Mouse (Mus musculus) hindbrain, embryonic 14.5 days (tissue): ENCODE measurements around the gene F2r. TPM values are rescaled to one million over a fixed set of nuclear protein-coding genes. Genes with fewer than 3 reads are reported as not detected.

Experiments
- ATAC-seq: fragments of 200-750 bp; cut with Nextera tagmentation; 2 replicates; pipeline ENCODE4 v1.8.0; 2017; ENCODE audit warnings: moderate number of reproducible peaks, mild to moderate bottlenecking, moderate TSS enrichment, moderate library complexity; ENCODE audit not compliant: low FRiP score
- DNase-seq: peaks from one replicate; pipeline ENCODE4 v3.0.0-alpha.2; 2015; ENCODE audit warnings: low spot score
- H3K27ac ChIP-seq: fragments of 300-500 bp; sonication (generic); 2 replicates; pipeline ENCODE4 v1.5.1; 2014; ENCODE audit warnings: mild to moderate bottlenecking, moderate library complexity
- H3K27me3 ChIP-seq: fragments of 300-500 bp; sonication (generic); 2 replicates; pipeline ENCODE4 v1.6.1; 2014; ENCODE audit warnings: mild to moderate bottlenecking, low read length, mixed read lengths; ENCODE audit not compliant: control insufficient read depth, insufficient read depth
- H3K36me3 ChIP-seq: fragments of 300-500 bp; sonication (generic); replicated peaks from 2 replicates; pipeline ENCODE4 v1.6.1; 2014; ENCODE audit not compliant: control insufficient read depth, insufficient read depth
- H3K4me1 ChIP-seq: fragments of 300-500 bp; sonication (generic); replicated peaks from 2 replicates; pipeline ENCODE4 v1.6.1; 2014; ENCODE audit warnings: antibody characterized with exemption, low read length, mixed read lengths; ENCODE audit not compliant: control insufficient read depth, insufficient read depth
- H3K4me2 ChIP-seq: fragments of 300-500 bp; sonication (generic); replicated peaks from 2 replicates; pipeline ENCODE4 v1.6.1; 2014; ENCODE audit warnings: mild to moderate bottlenecking, moderate library complexity
- H3K4me3 ChIP-seq: fragments of 300-500 bp; sonication (generic); replicated peaks from 2 replicates; pipeline ENCODE4 v1.5.1; 2014; ENCODE audit warnings: mild to moderate bottlenecking, low read length
- H3K9ac ChIP-seq: fragments of 300-500 bp; sonication (generic); 2 replicates; pipeline ENCODE4 v1.6.1; 2014
- H3K9me3 ChIP-seq: fragments of 300-500 bp; sonication (generic); 2 replicates; pipeline ENCODE4 v1.6.1; 2016; ENCODE audit warnings: low read length; ENCODE audit not compliant: control insufficient read depth
- WGBS: fragments of 180-500 bp; shearing (Covaris S2); extraction: QIAGEN DNeasy Blood & Tissue Kit; methylation state at CpG from one replicate; pipeline ENCODE4 v1.1.7; 2014; 5-methylcytosine and 5-hydroxymethylcytosine counted together
- polyA plus RNA-seq: library from polyadenylated mRNA; unstranded; fragments of >200 nt; fragmentation: Nextera tagmentation; extraction: Ambion mirVana; gene quantifications from 2 replicates; pipeline ENCODE4 v1.2.1, GENCODE M21; 2014

Gene F2r
- polyA plus RNA-seq, 1 experiment from 2014 or later = 69.4 TPM

DNA sequence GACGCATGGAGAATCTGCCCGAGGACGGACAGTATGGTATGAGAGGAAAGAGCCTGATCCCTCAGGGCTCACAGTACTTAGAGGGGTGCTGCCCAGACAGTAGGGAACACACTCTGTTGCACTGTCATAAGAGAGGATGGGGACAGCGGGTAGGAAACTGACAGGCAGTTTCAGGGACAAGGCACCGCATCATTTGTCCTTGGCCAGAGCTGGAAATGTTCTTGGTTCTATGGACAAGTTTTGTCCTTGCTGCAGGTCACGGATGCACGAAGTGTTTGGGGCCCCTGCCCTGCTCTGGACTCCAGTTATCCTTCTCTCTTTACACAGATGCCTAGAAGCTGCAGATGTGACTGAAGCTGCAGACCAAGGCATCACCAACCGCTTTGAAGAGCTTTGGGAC, 11.3 kb downstream of the F2r start:
- WGBS = 97% methylated on average over 8 of the region's 8 CpGs

DNA sequence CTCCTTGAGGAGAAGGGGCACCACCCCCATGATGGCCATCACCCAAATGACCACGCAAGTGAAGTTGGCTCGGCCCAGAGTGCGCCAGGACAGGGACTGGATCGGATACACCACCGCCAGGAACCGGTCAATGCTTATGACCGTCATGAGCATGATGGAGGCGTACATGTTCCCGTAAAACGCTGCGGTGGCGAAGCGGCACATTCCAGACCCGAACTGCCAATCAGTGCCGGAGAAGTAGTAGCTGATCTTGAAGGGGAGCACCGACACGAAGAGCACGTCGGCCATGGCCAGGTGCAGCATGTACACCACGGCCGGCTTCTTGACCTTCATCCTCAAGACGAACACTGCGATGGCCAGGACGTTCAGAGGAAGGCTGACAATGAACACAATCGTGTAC, 14.0 kb downstream of the F2r start:
- no peaks in the 10 kb centered on the region for H3K27me3 ChIP-seq
- H3K36me3 ChIP-seq = peaks cover 41% of the 10 kb centered on the region
- H3K4me1 ChIP-seq = no peaks in the 10 kb centered on the region
- H3K4me3 ChIP-seq = no peak overlapping the region
- ATAC-seq (no peak), DNase-seq (no peak)
- H3K27ac ChIP-seq = no peak overlapping the region
- no peak overlapping the region for H3K9ac ChIP-seq
- 96% methylated on average over 25 of the region's 25 CpGs for WGBS
- no peak overlapping the region for H3K4me2 ChIP-seq
- H3K9me3 ChIP-seq = no peaks in the 10 kb centered on the region

More for the DNA sequence above, 11.3 kb downstream of the F2r start:
- Histone ChIP-seq H3K27me3 (no peaks in the 10 kb centered on the region), H3K27ac (no peak overlapping the region), H3K9me3 (no peaks in the 10 kb centered on the region), H3K9ac (no peak overlapping the region), H3K4me2 (no peak overlapping the region), H3K4me1 (no peaks in the 10 kb centered on the region), H3K36me3 (peaks cover 35% of the 10 kb centered on the region), H3K4me3 (no peak overlapping the region)
- no peak for ATAC-seq
- no peak for DNase-seq

DNA sequence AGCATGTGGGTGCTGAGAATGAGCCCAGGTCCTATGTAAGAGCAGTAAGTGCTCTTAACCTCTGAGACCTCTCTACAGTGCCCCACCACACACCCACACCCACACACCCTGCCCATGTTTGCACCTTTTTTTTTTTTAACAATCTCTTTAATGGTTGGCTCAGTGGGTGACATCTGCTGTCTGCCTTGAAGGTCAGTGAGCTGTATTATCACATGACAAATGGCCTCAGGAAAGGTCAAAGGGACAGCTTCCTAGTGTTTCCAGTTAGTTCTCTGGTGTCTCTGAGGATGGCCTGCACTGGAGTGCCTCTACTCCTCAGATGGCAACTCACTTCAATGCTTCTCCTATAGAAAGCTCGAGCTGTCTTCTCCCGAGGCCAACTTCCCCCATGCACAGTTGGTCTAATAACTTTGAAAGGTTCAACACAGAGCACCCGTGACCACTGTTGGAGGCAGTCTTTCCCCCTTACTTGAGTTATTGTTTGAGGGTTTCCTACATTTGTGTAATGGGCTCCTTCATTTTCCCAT, 18.4 kb downstream of the F2r start:
- Histone ChIP-seq H3K4me1 (no peaks in the 10 kb centered on the region), H3K27me3 (no peaks in the 10 kb centered on the region), H3K27ac (no peak overlapping the region), H3K4me3 (no peak overlapping the region), H3K4me2 (no peak overlapping the region), H3K36me3 (peaks cover 37% of the 10 kb centered on the region), H3K9ac (no peak overlapping the region), H3K9me3 (no peaks in the 10 kb centered on the region)
- 62% methylated on average over 3 of the region's 3 CpGs for WGBS
- DNase-seq (no peak), ATAC-seq (no peak)

DNA sequence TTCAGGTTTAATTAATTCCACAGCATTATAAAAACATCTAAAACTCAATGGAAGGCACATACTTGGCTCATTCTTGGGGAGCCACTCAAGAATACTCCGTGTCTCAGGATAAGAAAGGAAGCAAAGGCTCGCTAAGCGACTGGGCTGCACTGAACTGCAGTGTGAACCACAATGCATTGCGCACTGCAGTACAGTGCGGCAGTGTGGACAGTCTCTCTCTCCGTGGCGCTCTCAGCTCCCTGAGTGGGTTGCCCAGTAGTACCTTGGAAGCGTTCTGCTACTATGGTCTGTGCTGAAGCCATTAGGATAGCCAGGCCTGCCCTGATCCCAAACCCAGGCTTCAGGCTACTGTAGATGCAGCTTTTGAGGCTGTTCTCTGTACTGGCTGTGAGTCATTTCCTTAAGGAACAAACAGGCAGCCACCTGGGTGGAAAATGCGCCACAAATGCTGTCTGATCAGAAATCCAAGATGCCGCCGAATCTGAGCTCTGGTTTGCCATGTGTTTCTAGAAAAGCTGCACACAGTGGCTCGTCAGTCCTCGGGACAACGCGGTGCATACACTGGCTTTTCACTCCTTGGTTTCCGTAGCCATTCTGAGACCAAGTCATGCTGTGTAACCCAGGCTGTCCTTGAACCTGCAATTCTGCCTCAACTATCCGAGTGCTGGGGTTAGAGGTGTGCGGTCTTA, 19.9 kb downstream of the F2r start:
- DNase-seq (no peak), ATAC-seq (no peak)
- Histone ChIP-seq H3K4me2 (no peak overlapping the region), H3K9me3 (no peaks in the 10 kb centered on the region), H3K4me1 (no peaks in the 10 kb centered on the region), H3K27ac (no peak overlapping the region), H3K4me3 (no peak overlapping the region), H3K27me3 (no peaks in the 10 kb centered on the region), H3K9ac (no peak overlapping the region), H3K36me3 (peaks cover 22% of the 10 kb centered on the region)
- WGBS = 86% methylated on average over 18 of the region's 18 CpGs

GRCm38 (mm10) chr13:95597578-95597977, 20.7 kb downstream of the F2r start:
- 92% methylated on average over 10 of the region's 10 CpGs for WGBS
- DNase-seq = no peak
- no peak for ATAC-seq

GRCm38 (mm10) chr13:95596689-95597088, 21.6 kb downstream of the F2r start:
- Histone ChIP-seq H3K4me2 (no peak overlapping the region), H3K27me3 (no peaks in the 10 kb centered on the region), H3K9ac (no peak overlapping the region), H3K36me3 (peaks cover 10% of the 10 kb centered on the region), H3K4me3 (no peak overlapping the region), H3K27ac (no peak overlapping the region), H3K4me1 (no peaks in the 10 kb centered on the region), H3K9me3 (no peaks in the 10 kb centered on the region)
- DNase-seq (no peak), ATAC-seq (no peak)
- WGBS = 72% methylated on average over 7 of the region's 7 CpGs

More at GRCm38 (mm10) chr13:95597578-95597977, 20.7 kb downstream of the F2r start:
- Histone ChIP-seq H3K4me1 (no peaks in the 10 kb centered on the region), H3K9ac (no peak overlapping the region), H3K36me3 (peaks cover 14% of the 10 kb centered on the region), H3K27me3 (no peaks in the 10 kb centered on the region), H3K4me3 (no peak overlapping the region), H3K9me3 (no peaks in the 10 kb centered on the region), H3K4me2 (no peak overlapping the region), H3K27ac (no peak overlapping the region)

DNA sequence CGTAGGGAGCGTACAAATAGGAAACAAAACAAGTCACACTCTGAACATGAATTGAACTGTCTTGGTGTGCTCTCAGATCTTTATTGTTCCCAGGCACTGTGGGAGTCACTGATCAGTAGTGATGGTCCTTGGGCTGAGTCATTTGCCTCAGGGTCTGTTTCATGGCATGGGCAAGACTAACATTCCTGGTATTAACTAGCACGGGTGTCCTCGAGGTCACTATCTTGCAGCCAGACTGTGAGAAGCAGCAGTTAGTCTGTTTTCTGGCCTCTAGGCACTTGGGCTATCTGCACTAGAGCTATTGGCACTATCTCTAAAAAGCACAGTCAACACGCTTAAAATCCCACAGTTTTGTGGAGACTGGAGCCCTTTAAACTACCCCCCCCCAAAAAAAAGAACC, 22.4 kb downstream of the F2r start:
- Histone ChIP-seq H3K36me3 (peaks cover 5% of the 10 kb centered on the region), H3K27ac (no peak overlapping the region), H3K9me3 (no peaks in the 10 kb centered on the region), H3K27me3 (no peaks in the 10 kb centered on the region), H3K9ac (no peak overlapping the region), H3K4me1 (no peaks in the 10 kb centered on the region), H3K4me2 (no peak overlapping the region), H3K4me3 (no peak overlapping the region)
- WGBS = 71% methylated on average over 5 of the region's 5 CpGs
- ATAC-seq (no peak), DNase-seq (no peak)

- ATAC-seq (no peak), DNase-seq (no peak)
- Histone ChIP-seq H3K4me1 (no peaks in the 10 kb centered on the region), H3K27me3 (no peaks in the 10 kb centered on the region), H3K9me3 (no peaks in the 10 kb centered on the region), H3K27ac (no peak overlapping the region), H3K9ac (no peak overlapping the region), H3K4me2 (no peak overlapping the region), H3K4me3 (no peak overlapping the region), H3K36me3 (0 out of 2 replicates have a peak, but pooled peaks cover under 1% of the 10 kb centered on the region)
- WGBS = 90% methylated on average over 7 of the region's 7 CpGs
Observed at GRCm38 (mm10) chr13:95595411-95595810, 22.9 kb downstream of the F2r start.

GRCm38 (mm10) chr13:95592860-95593259, 25.4 kb downstream of the F2r start:
- 90% methylated on average over 10 of the region's 10 CpGs for WGBS
- H3K36me3 ChIP-seq = no peaks in the 10 kb centered on the region

More at GRCm38 (mm10) chr13:95592860-95593259, 25.4 kb downstream of the F2r start:
- Histone ChIP-seq H3K27ac (no peak overlapping the region), H3K9me3 (no peaks in the 10 kb centered on the region), H3K9ac (no peak overlapping the region), H3K4me1 (no peaks in the 10 kb centered on the region), H3K4me3 (no peak overlapping the region), H3K4me2 (no peak overlapping the region), H3K27me3 (no peaks in the 10 kb centered on the region)
- ATAC-seq (no peak), DNase-seq (no peak)
